Mouse (Mus musculus) heart, embryonic 14.5 days (tissue): ENCODE results near the gene Cdkn2aipnl. TPM values are rescaled to one million over a fixed set of nuclear protein-coding genes. Genes with fewer than 3 reads are reported as not detected.

Experiments
- ATAC-seq: fragments of 200-750 bp; cut with Nextera tagmentation; 2 replicates; pipeline ENCODE4 v1.8.0; 2017; ENCODE audit warnings: low read depth, moderate TSS enrichment; ENCODE audit not compliant: insufficient number of reproducible peaks, insufficient read depth, low FRiP score
- H3K27ac ChIP-seq, 2 experiments: fragments of 200-500 bp in 1 of 2; fragments of 300-500 bp in 1 of 2; sonication (generic) in 1 of 2; replicated peaks in 1 of 2; 2 replicates each; pipeline ENCODE4 v1.5.1; 2012 to 2014; ENCODE audit warnings: low read depth in 2 of 2, low read length in 2 of 2, control low read depth in 1 of 2, mild to moderate bottlenecking in 1 of 2, mixed read lengths in 1 of 2; ENCODE audit not compliant: control insufficient read depth in 1 of 2, insufficient read depth in 1 of 2
- H3K27me3 ChIP-seq: fragments of 300-500 bp; sonication (generic); 2 replicates; pipeline ENCODE4 v1.6.1; 2014; ENCODE audit warnings: mild to moderate bottlenecking, low read length, control low read depth; ENCODE audit not compliant: control insufficient read depth, insufficient read depth
- H3K36me3 ChIP-seq: fragments of 300-500 bp; sonication (generic); 2 replicates; pipeline ENCODE4 v1.6.1; 2014; ENCODE audit warnings: mild to moderate bottlenecking, control low read depth, low read length, mixed read lengths; ENCODE audit not compliant: control insufficient read depth, insufficient read depth
- H3K4me1 ChIP-seq, 2 experiments: fragments of 200-500 bp in 1 of 2; fragments of 300-500 bp in 1 of 2; sonication (generic) in 1 of 2; 2 replicates each; pipeline ENCODE4 v1.6.1; 2012 to 2014; ENCODE audit warnings: low read length in 2 of 2, control low read depth in 1 of 2, mixed read lengths in 1 of 2; ENCODE audit not compliant: control insufficient read depth in 2 of 2, insufficient read depth in 2 of 2
- H3K4me2 ChIP-seq: fragments of 300-500 bp; sonication (generic); 2 replicates; pipeline ENCODE4 v1.6.1; 2014; ENCODE audit warnings: mild to moderate bottlenecking, low read length
- H3K4me3 ChIP-seq, 2 experiments: fragments of 200-500 bp in 1 of 2; fragments of 300-500 bp in 1 of 2; sonication (generic) in 1 of 2; 2 replicates each; pipeline ENCODE4 v1.5.1; 2012 to 2014; ENCODE audit warnings: low read length in 2 of 2, mild to moderate bottlenecking in 2 of 2, control low read depth in 1 of 2, low read depth in 1 of 2, moderate library complexity in 1 of 2; ENCODE audit not compliant: control insufficient read depth in 1 of 2, insufficient read depth in 1 of 2
- H3K9ac ChIP-seq: fragments of 300-500 bp; sonication (generic); 2 replicates; pipeline ENCODE4 v1.6.1; 2014; ENCODE audit warnings: mild to moderate bottlenecking, low read length
- H3K9me3 ChIP-seq: fragments of 300-500 bp; sonication (generic); 2 replicates; pipeline ENCODE4 v1.6.1; 2016; ENCODE audit warnings: low read length, control low read depth; ENCODE audit not compliant: control insufficient read depth
- WGBS: fragments of 180-500 bp; shearing (Covaris S2); extraction: QIAGEN DNeasy Blood & Tissue Kit; methylation state at CpG from one replicate; pipeline ENCODE4 v1.1.7; 2014; 5-methylcytosine and 5-hydroxymethylcytosine counted together
- polyA plus RNA-seq: library from polyadenylated mRNA; unstranded; fragments of >200 nt; fragmentation: Nextera tagmentation; extraction: Ambion mirVana; gene quantifications from 2 replicates; pipeline ENCODE4 v1.2.1, GENCODE M21; 2014

Gene Cdkn2aipnl
- polyA plus RNA-seq, 1 experiment from 2014 or later: 69.3 TPM

DNA sequence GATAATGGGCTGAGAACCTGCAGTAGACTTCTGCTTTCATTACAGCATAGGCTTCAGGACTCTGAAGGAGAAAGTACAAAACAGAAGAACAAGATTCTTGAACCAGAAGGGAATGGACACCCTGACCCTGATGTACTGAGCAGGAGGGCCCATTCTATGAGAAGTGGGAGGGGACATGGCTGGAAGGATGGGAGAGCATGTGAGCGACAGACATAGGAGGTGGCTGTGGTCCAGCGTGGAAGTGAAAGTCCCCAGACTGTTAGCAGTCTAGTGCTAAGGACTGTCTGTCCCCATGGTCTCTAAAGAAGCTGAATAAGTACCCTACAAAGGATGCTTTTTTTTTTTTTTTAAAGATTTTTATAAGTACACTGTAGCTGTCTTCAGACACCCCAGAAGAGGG lies 40.4 kb upstream of the Cdkn2aipnl start:
- Histone ChIP-seq H3K27me3 (no peaks in the 10 kb centered on the region), H3K36me3 (no peaks in the 10 kb centered on the region), H3K9me3 (no peaks in the 10 kb centered on the region), H3K4me2 (no peak overlapping the region), H3K4me3 (no peak overlapping the region), H3K4me1 (no peaks in the 10 kb centered on the region), H3K27ac (no peak overlapping the region), H3K9ac (no peak overlapping the region)
- 79% methylated on average over 2 of the region's 2 CpGs for WGBS
- ATAC-seq: no peak

DNA sequence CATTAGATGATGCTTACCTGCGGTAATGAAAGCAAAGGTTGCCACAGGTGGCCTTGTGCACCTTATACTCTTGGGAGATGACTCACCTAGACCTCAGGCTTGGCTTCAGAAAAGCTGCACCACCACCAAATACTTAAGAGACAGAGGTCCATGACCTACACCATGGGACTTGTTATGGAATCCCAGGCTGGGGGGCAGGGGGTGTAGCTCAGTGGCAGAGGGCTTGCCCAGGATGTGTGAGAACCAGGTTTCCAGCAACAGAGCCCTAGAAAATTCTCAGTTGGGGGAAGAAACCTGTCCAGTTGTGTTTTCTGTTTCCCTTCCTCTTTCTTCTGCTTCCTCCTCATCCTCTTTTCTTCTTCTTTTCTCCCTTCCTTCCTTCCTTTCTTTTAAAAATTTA lies 36.3 kb upstream of the Cdkn2aipnl start:
- Histone ChIP-seq H3K27ac (no peak overlapping the region), H3K4me2 (no peak overlapping the region), H3K27me3 (no peaks in the 10 kb centered on the region), H3K9me3 (no peaks in the 10 kb centered on the region), H3K36me3 (no peaks in the 10 kb centered on the region), H3K4me1 (no peaks in the 10 kb centered on the region), H3K9ac (no peak overlapping the region), H3K4me3 (no peak overlapping the region)
- no peak for ATAC-seq
- WGBS: 85% methylated on average over 1 of the region's 1 CpGs

DNA sequence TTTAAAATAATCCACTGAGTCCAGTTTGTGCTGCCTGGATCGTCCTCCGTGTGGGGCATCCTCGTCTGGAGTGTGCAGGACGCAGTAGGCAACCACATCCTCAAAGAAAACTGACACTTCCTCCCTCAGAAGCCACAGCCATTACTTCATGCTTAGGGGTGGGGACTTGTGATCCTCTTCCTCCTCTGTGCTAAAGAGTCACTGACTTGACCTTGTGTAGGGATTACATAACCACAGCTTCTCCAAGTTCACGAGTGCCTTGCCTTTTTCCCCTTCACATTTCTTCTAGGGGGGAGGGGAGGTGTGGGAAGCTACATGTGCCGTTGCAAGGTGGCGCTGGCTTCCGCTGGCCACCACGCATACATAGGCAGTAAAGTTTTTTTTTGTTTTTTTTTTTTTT lies 35.7 kb upstream of the Cdkn2aipnl start:
- Histone ChIP-seq H3K4me1 (no peaks in the 10 kb centered on the region), H3K9me3 (no peaks in the 10 kb centered on the region), H3K27ac (no peak overlapping the region), H3K9ac (no peak overlapping the region), H3K4me2 (no peak overlapping the region), H3K27me3 (no peaks in the 10 kb centered on the region), H3K4me3 (no peak overlapping the region), H3K36me3 (no peaks in the 10 kb centered on the region)
- no peak for ATAC-seq
- WGBS: 79% methylated on average over 9 of the region's 9 CpGs

DNA sequence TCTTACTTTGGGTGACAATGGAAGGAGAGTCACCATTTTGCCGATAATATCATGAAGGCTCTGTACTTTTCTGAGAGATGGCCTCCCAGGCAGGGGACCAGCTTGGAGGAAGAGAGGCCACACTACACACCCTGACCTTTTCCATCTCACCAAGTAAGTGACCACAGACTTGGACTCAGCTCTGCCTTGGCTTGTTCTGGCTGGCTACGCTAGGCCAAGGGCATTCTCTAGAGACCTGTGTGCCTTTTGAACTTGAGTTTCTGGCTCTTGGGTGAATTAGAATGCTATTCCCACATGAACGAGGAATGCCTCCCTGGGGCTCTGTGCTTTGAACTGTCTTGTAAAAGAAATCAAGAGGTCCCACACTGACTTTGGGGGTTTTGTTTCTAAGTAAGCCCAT lies 33.2 kb upstream of the Cdkn2aipnl start:
- Histone ChIP-seq H3K4me2 (no peak overlapping the region), H3K4me3 (no peak overlapping the region), H3K9me3 (no peaks in the 10 kb centered on the region), H3K4me1 (no peaks in the 10 kb centered on the region), H3K36me3 (no peaks in the 10 kb centered on the region), H3K9ac (no peak overlapping the region), H3K27ac (no peak overlapping the region), H3K27me3 (no peaks in the 10 kb centered on the region)
- 84% methylated on average over 3 of the region's 3 CpGs for WGBS
- no peak for ATAC-seq

- Histone ChIP-seq H3K27me3 (no peaks in the 10 kb centered on the region), H3K36me3 (no peaks in the 10 kb centered on the region), H3K9ac (no peak overlapping the region), H3K4me1 (peaks cover 3 to 6% of the 10 kb centered on the region in 2 experiments; a peak in 3 of 4 replicates), H3K27ac (no peak overlapping the region), H3K4me2 (no peak overlapping the region), H3K9me3 (no peaks in the 10 kb centered on the region), H3K4me3 (no peak overlapping the region)
- no peak for ATAC-seq
- 47% methylated on average over 5 of the region's 5 CpGs for WGBS
Observed at GRCm38 (mm10) chr11:51935636-51936434, 31.6 kb upstream of the Cdkn2aipnl start.

GRCm38 (mm10) chr11:51937361-51937781 lies 30.1 kb upstream of the Cdkn2aipnl start:
- H3K27me3 ChIP-seq: no peaks in the 10 kb centered on the region
- no peaks in the 10 kb centered on the region for H3K9me3 ChIP-seq
- H3K4me3 ChIP-seq: no peak overlapping the region
- H3K4me1 ChIP-seq: peaks cover 3 to 7% of the 10 kb centered on the region in 2 experiments; a peak in 3 of 4 replicates
- no peak overlapping the region for H3K27ac ChIP-seq
- no peak overlapping the region for H3K4me2 ChIP-seq
- WGBS: 77% methylated on average over 6 of the region's 6 CpGs
- no peaks in the 10 kb centered on the region for H3K36me3 ChIP-seq
- no peak overlapping the region for H3K9ac ChIP-seq
- no peak for ATAC-seq

GRCm38 (mm10) chr11:51938817-51939589 lies 28.5 kb upstream of the Cdkn2aipnl start:
- Histone ChIP-seq H3K27me3 (no peaks in the 10 kb centered on the region; the same call in 1 of the 2 replicates), H3K27ac (0 out of 4 replicates have a peak overlapping the region, but pooled peaks of 1 of the 2 experiments have one; percentile 1), H3K4me2 (no peak overlapping the region), H3K4me1 (peaks cover 3 to 7% of the 10 kb centered on the region in 2 experiments; a peak in 3 of 4 replicates), H3K4me3 (no peak overlapping the region), H3K9me3 (no peaks in the 10 kb centered on the region), H3K9ac (no peak overlapping the region), H3K36me3 (no peaks in the 10 kb centered on the region)
- whole genome bisulfite sequencing: 78% methylated on average over 12 of the region's 12 CpGs
- no peak for ATAC-seq
